9 mouse cellular contexts compared by ENCODE assay signal in the genomic region with DNA sequence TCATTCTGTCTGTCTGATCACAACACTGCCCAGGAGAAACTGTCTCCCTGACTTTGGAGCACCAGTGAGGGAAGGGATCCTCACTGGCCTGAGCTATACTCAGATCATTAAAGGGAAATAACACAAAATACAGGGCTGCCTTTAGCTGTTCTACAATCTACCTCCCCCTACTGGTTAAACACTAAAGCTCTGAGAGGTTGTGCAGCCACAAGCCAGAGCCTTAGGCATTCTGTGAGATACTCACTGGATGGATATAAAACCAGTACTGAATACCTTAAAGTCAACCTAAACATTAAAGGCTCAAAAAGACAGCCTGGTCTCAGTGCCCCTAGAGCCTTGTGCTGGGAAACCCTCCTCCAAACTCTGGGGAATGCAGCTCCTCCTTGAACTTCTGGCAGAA. TPM values are rescaled to one million over a fixed set of nuclear protein-coding genes. Genes with fewer than 3 reads are reported as not detected.
DNase-seq lines count a peak whose midpoint lies in the region; ATAC-seq and TF ChIP-seq lines count a peak whose summit lies in the region.
"Had no signal": no experiment of that assay in that cellular context is flagged by ENCODE, and none has a peak within 500 bp of the region (broad histone marks: within the 10 kb centered on the region; RNA-seq: fewer than 3 reads in every experiment).

No protein-coding gene starts in this region.

- DNase-seq in embryonic facial prominence, embryonic 11.5 days (ENCODE audit: low spot score) = peak; percentile 46
- no peak for DNase-seq in embryonic facial prominence, embryonic 10.5 days (ENCODE audit: low spot score)
- DNase-seq in lung, embryonic 14.5 days = peak; percentile 47
- DNase-seq in lung, adult 18-20 months = no peak
- peak; percentile 45 for DNase-seq in embryo, embryonic 10.5 days (ENCODE audit: low spot score)
- DNase-seq in ovary, postnatal 36 days (ENCODE audit: low spot score) = no peak
- DNase-seq in frontal cortex, adult 2 months (ENCODE audit: extremely low spot score in 1 of 2, low spot score in 1 of 2) = no peak

- peak; percentile 52 for TF ChIP-seq CTCF in lung, embryonic 14.5 days (IDR thresholded peaks at IDR 0.05; ENCODE audit: low read depth)
- TF ChIP-seq CTCF in small intestine, adult 2 months (IDR thresholded peaks at IDR 0.05; ENCODE audit: extremely low read depth, insufficient read length, insufficient replicate concordance, low read depth, low read length) = 0 out of 2 replicates have a peak, but pooled peaks have one; percentile 28

- H3K4me3 ChIP-seq in embryonic facial prominence, embryonic 11.5 days (ENCODE audit: low read depth, low read length) = no peak overlapping the region
- no peak overlapping the region for H3K4me3 ChIP-seq in embryonic facial prominence, embryonic 10.5 days
- no peak overlapping the region for H3K4me3 ChIP-seq in lung, embryonic 14.5 days (ENCODE audit: low read depth, low read length)
- no peak overlapping the region for H3K4me3 ChIP-seq in small intestine, adult 2 months (ENCODE audit: low read depth, low read length)
- H3K4me3 ChIP-seq: neural tube, embryonic 13.5 days had no signal

- H3K9me3 ChIP-seq in embryonic facial prominence, embryonic 11.5 days (replicated peaks; ENCODE audit: control insufficient read depth, low read length) = no peaks in the 10 kb centered on the region
- no peaks in the 10 kb centered on the region for H3K9me3 ChIP-seq in embryonic facial prominence, embryonic 10.5 days
- H3K9me3 ChIP-seq in lung, embryonic 14.5 days (ENCODE audit: low read depth, low read length) = no peaks in the 10 kb centered on the region
- H3K9me3 ChIP-seq: neural tube, embryonic 13.5 days had no signal

- ATAC-seq in embryonic facial prominence, embryonic 11.5 days (replicated peaks; ENCODE audit: insufficient number of reproducible peaks, low FRiP score, low TSS enrichment, low read depth) = no peak
- ATAC-seq in lung, embryonic 14.5 days (ENCODE audit: insufficient read depth) = no peak

- H3K36me3 ChIP-seq in embryonic facial prominence, embryonic 11.5 days (replicated peaks; ENCODE audit: control insufficient read depth, insufficient read depth, low read depth, low read length) = peaks cover 7% of the 10 kb centered on the region
- peaks cover 33% of the 10 kb centered on the region for H3K36me3 ChIP-seq in embryonic facial prominence, embryonic 10.5 days (replicated peaks)
- H3K36me3 ChIP-seq in lung, embryonic 14.5 days (ENCODE audit: insufficient read depth) = peaks cover 25% of the 10 kb centered on the region
- H3K36me3 ChIP-seq in small intestine, adult 2 months (ENCODE audit: control insufficient read depth, insufficient read depth, low read length) = peaks cover 25% of the 10 kb centered on the region

- no peak overlapping the region for H3K9ac ChIP-seq in embryonic facial prominence, embryonic 11.5 days (replicated peaks; ENCODE audit: low read length)
- no peak overlapping the region for H3K9ac ChIP-seq in lung, embryonic 14.5 days
- H3K9ac ChIP-seq: neural tube, embryonic 13.5 days had no signal

- H3K27me3 ChIP-seq in embryonic facial prominence, embryonic 11.5 days (ENCODE audit: control insufficient read depth, insufficient read depth, low read length) = no peaks in the 10 kb centered on the region
- no peaks in the 10 kb centered on the region for H3K27me3 ChIP-seq in embryonic facial prominence, embryonic 10.5 days (replicated peaks; ENCODE audit: low read depth, poor library complexity, severe bottlenecking)
- H3K27me3 ChIP-seq in lung, embryonic 14.5 days (ENCODE audit: insufficient read depth, low read length) = no peaks in the 10 kb centered on the region
- H3K27me3 ChIP-seq in small intestine, adult 2 months (ENCODE audit: control insufficient read depth, insufficient read depth, low read length) = no peaks in the 10 kb centered on the region
- H3K27me3 ChIP-seq: neural tube, embryonic 13.5 days had no signal

- no peak overlapping the region for H3K4me2 ChIP-seq in embryonic facial prominence, embryonic 11.5 days (ENCODE audit: low read depth, low read length)
- no peak overlapping the region for H3K4me2 ChIP-seq in lung, embryonic 14.5 days
- H3K4me2 ChIP-seq: neural tube, embryonic 13.5 days had no signal

- TF ChIP-seq POLR2A in small intestine, adult 2 months (IDR thresholded peaks at IDR 0.05; ENCODE audit: low read depth, low read length) = no peak

- H3K27ac ChIP-seq in embryonic facial prominence, embryonic 11.5 days (replicated peaks; ENCODE audit: low read depth, low read length) = no peak overlapping the region
- no peak overlapping the region for H3K27ac ChIP-seq in embryonic facial prominence, embryonic 10.5 days (replicated peaks)
- H3K27ac ChIP-seq in lung, embryonic 14.5 days (ENCODE audit: low read depth) = no peak overlapping the region
- no peak overlapping the region for H3K27ac ChIP-seq in small intestine, adult 2 months (ENCODE audit: insufficient read depth, low read depth, low read length)
- H3K27ac ChIP-seq: neural tube, embryonic 13.5 days had no signal

- no peaks in the 10 kb centered on the region for H3K4me1 ChIP-seq in embryonic facial prominence, embryonic 11.5 days (ENCODE audit: control insufficient read depth, insufficient read depth, low read length)
- peaks cover 15% of the 10 kb centered on the region for H3K4me1 ChIP-seq in embryonic facial prominence, embryonic 10.5 days
- H3K4me1 ChIP-seq in lung, embryonic 14.5 days (ENCODE audit: insufficient read depth) = no peaks in the 10 kb centered on the region; the same call in 1 of the 2 replicates
- peaks cover 13% of the 10 kb centered on the region for H3K4me1 ChIP-seq in small intestine, adult 2 months (ENCODE audit: control insufficient read depth, insufficient read depth, insufficient read length, low read length)

RNA-seq across cellular contexts. Expression of gene Fbrsl1, which starts 13.5 kb away (rescaled TPM):
- polyA plus RNA-seq in embryonic facial prominence, embryonic 11.5 days (2014; fragmentation: Nextera tagmentation; extraction: Ambion mirVana) = 14.5 and 17.1 TPM in 2 replicates
- polyA plus RNA-seq in embryonic facial prominence, embryonic 10.5 days (2016; fragmentation: Nextera tagmentation; extraction: Ambion mirVana) = 21.5 and 23.5 TPM in 2 replicates
- polyA plus RNA-seq in lung, embryonic 14.5 days (2014; fragmentation: Nextera tagmentation; extraction: Ambion mirVana) = 19.2 and 20.9 TPM in 2 replicates
- polyA plus RNA-seq in small intestine, adult 2 months (2012; rRNA removed) = 89.3 and 150 TPM in 2 replicates
- 54.9 and 60.8 TPM in 2 replicates for polyA plus RNA-seq in frontal cortex, adult 2 months (2012; rRNA removed)

Comparison
In these comparisons a context has a peak if more than half of its experiments do, and no peak if none do; other contexts are left out.
1. DNase-seq: peak in embryonic facial prominence, embryonic 11.5 days (single experiment), lung, embryonic 14.5 days (single experiment) and embryo, embryonic 10.5 days (single experiment); none in embryonic facial prominence, embryonic 10.5 days (single experiment), lung, adult 18-20 months (0 of 2), ovary, postnatal 36 days (single experiment) and frontal cortex, adult 2 months (0 of 2).